Mouse (Mus musculus) myocyte (in vitro differentiated cells): ENCODE measurements around the gene Cd72. TPM values are rescaled to one million over a fixed set of nuclear protein-coding genes. Genes with fewer than 3 reads are reported as not detected.

ENCODE experiments used
- H3K27me3 ChIP-seq: one replicate; pipeline ENCODE4 v1.6.1; 2011; ENCODE audit not compliant: control insufficient read depth, insufficient read depth, insufficient read length
- H3K36me3 ChIP-seq: one replicate; pipeline ENCODE4 v1.6.1; 2011; ENCODE audit not compliant: control insufficient read depth, insufficient read depth
- H3K4me2 ChIP-seq: one replicate; pipeline ENCODE4 v1.6.1; 2011; ENCODE audit warnings: low read depth, control low read depth
- H3K4me3 ChIP-seq: one replicate; pipeline ENCODE4 v1.5.1; 2011; ENCODE audit warnings: mild to moderate bottlenecking, control low read depth, moderate library complexity
- H3K79me2 ChIP-seq: one replicate; pipeline ENCODE4 v1.6.1; 2011; ENCODE audit not compliant: control insufficient read depth, insufficient read depth
- H3ac ChIP-seq: one replicate; pipeline ENCODE4 v1.6.1; 2011; ENCODE audit not compliant: control insufficient read depth, insufficient read length
- CEBPB ChIP-seq: IDR thresholded peaks from 2 replicates; pipeline ENCODE4 v1.6.1; 2011; ENCODE audit warnings: mild to moderate bottlenecking, moderate library complexity; ENCODE audit not compliant: poor library complexity, insufficient read depth, severe bottlenecking
- E2F4 ChIP-seq: IDR thresholded peaks from one replicate; pipeline ENCODE4 v1.6.1; 2011; ENCODE audit warnings: mild to moderate bottlenecking, control low read depth, moderate library complexity; ENCODE audit not compliant: insufficient read depth
- MAX ChIP-seq: IDR thresholded peaks from one replicate; pipeline ENCODE4 v1.6.1; 2011; ENCODE audit warnings: low read depth, mild to moderate bottlenecking, control low read depth
- MYOD1 ChIP-seq, 3 experiments: IDR thresholded peaks; one replicate each; pipeline ENCODE4 v1.6.1; 2011; ENCODE audit warnings: control low read depth in 2 of 3, low read depth in 2 of 3, mild to moderate bottlenecking in 2 of 3, moderate library complexity in 1 of 3; ENCODE audit not compliant: insufficient read length in 2 of 3, control insufficient read depth in 1 of 3
- MYOG ChIP-seq, 3 experiments: IDR thresholded peaks; one replicate each; pipeline ENCODE4 v1.6.1; 2011; ENCODE audit warnings: control low read depth in 2 of 3, low read depth in 2 of 3, mild to moderate bottlenecking in 2 of 3; ENCODE audit not compliant: insufficient read length in 2 of 3, control insufficient read depth in 1 of 3, insufficient read depth in 1 of 3
- POLR2A ChIP-seq: IDR thresholded peaks from one replicate; pipeline ENCODE4 v1.6.1; 2011; ENCODE audit warnings: low read depth, mild to moderate bottlenecking, control low read depth, moderate library complexity; ENCODE audit not compliant: insufficient read length
- POLR2AphosphoS2 ChIP-seq: IDR thresholded peaks from one replicate; pipeline ENCODE4 v1.6.1; 2011; ENCODE audit warnings: low read depth, control low read depth; ENCODE audit not compliant: insufficient read length
- REST ChIP-seq: IDR thresholded peaks from one replicate; pipeline ENCODE4 v1.6.1; 2011; ENCODE audit warnings: mild to moderate bottlenecking, control low read depth, moderate library complexity; ENCODE audit not compliant: insufficient read depth, insufficient read length
- SRF ChIP-seq: IDR thresholded peaks from one replicate; pipeline ENCODE4 v1.6.1; 2011; ENCODE audit warnings: low read depth; ENCODE audit not compliant: control insufficient read depth, insufficient read length
- TCF12 ChIP-seq: IDR thresholded peaks from one replicate; pipeline ENCODE4 v1.6.1; 2011; ENCODE audit warnings: mild to moderate bottlenecking, control low read depth; ENCODE audit not compliant: poor library complexity, insufficient read depth, severe bottlenecking
- TCF3 ChIP-seq: IDR thresholded peaks from one replicate; pipeline ENCODE4 v1.6.1; 2011; ENCODE audit warnings: low read depth, control low read depth; ENCODE audit not compliant: insufficient read length
- USF1 ChIP-seq: IDR thresholded peaks from one replicate; pipeline ENCODE4 v1.6.1; 2011; ENCODE audit warnings: low read depth, mild to moderate bottlenecking, control low read depth, moderate library complexity
- polyA plus RNA-seq: library from polyadenylated mRNA; unstranded; fragments of >200 nt; fragmentation: generic; extraction: Trizol; gene quantifications from one replicate; pipeline ENCODE4 v1.2.1, GENCODE M21; 2012; ENCODE audit warnings: missing spikeins

The Cd72 gene
- polyA plus RNA-seq, 1 experiment, result 0.74 TPM

- Histone ChIP-seq H3K27me3 (no peaks in the 10 kb centered on the region), H3K4me3 (no peak overlapping the region), H3K36me3 (no peaks in the 10 kb centered on the region), H3K4me2 (peak overlapping the region; percentile 25), H3K79me2 (no peaks in the 10 kb centered on the region), H3ac (no peak overlapping the region)
- TF ChIP-seq TCF12 (no peak), MYOD1 (IDR thresholded peaks at IDR 0.05; ENCODE audit: control insufficient read depth in 1 of 3, insufficient read length in 2 of 3, low read depth in 2 of 3) (no peak), POLR2A (no peak)
These were observed 34.1 kb downstream of the Cd72 start for GRCm38 (mm10) chr4:43420305-43420704.

GRCm38 (mm10) chr4:43419801-43420281 is 34.6 kb downstream of the Cd72 start:
- Histone ChIP-seq H3K27me3 (no peaks in the 10 kb centered on the region), H3K4me2 (peak overlapping the region; percentile 25), H3ac (no peak overlapping the region), H3K79me2 (no peaks in the 10 kb centered on the region), H3K36me3 (no peaks in the 10 kb centered on the region), H3K4me3 (no peak overlapping the region)
- TF ChIP-seq E2F4, result no peak
- no peak for TF ChIP-seq POLR2AphosphoS2
- TF ChIP-seq USF1, result no peak
- TF ChIP-seq POLR2A, result no peak
- TF ChIP-seq MAX, result no peak
- no peak for TF ChIP-seq TCF3
- TF ChIP-seq MYOD1 (IDR thresholded peaks at IDR 0.05; ENCODE audit: control insufficient read depth in 1 of 3, insufficient read length in 2 of 3, low read depth in 2 of 3), result no peak
- TF ChIP-seq MYOG (IDR thresholded peaks at IDR 0.05; ENCODE audit: control insufficient read depth in 1 of 3, insufficient read depth in 1 of 3, insufficient read length in 2 of 3, low read depth in 2 of 3), result no peak
- no peak for TF ChIP-seq CEBPB
- TF ChIP-seq SRF, result no peak
- no peak for TF ChIP-seq REST
- no peak for TF ChIP-seq TCF12

GRCm38 (mm10) chr4:43418973-43419656 is 35.3 kb downstream of the Cd72 start:
- TF ChIP-seq POLR2A, result no peak
- no peak for TF ChIP-seq SRF
- no peak for TF ChIP-seq E2F4
- Histone ChIP-seq H3K4me3 (no peak overlapping the region), H3K79me2 (no peaks in the 10 kb centered on the region), H3K36me3 (no peaks in the 10 kb centered on the region), H3ac (no peak overlapping the region), H3K27me3 (no peaks in the 10 kb centered on the region), H3K4me2 (no peak overlapping the region)

GRCm38 (mm10) chr4:43418450-43418849 is 36.0 kb downstream of the Cd72 start:
- Histone ChIP-seq H3K36me3 (no peaks in the 10 kb centered on the region), H3K4me2 (no peak overlapping the region), H3K4me3 (no peak overlapping the region), H3K79me2 (no peaks in the 10 kb centered on the region), H3ac (no peak overlapping the region), H3K27me3 (no peaks in the 10 kb centered on the region)
- no peak for TF ChIP-seq SRF
- no peak for TF ChIP-seq REST
- TF ChIP-seq E2F4, result no peak
- TF ChIP-seq MYOG (IDR thresholded peaks at IDR 0.05; ENCODE audit: control insufficient read depth in 1 of 3, insufficient read depth in 1 of 3, insufficient read length in 2 of 3, low read depth in 2 of 3), result no peak
- no peak for TF ChIP-seq TCF3
- TF ChIP-seq POLR2AphosphoS2, result no peak
- TF ChIP-seq TCF12, result no peak
- TF ChIP-seq MYOD1 (IDR thresholded peaks at IDR 0.05; ENCODE audit: control insufficient read depth in 1 of 3, insufficient read length in 2 of 3, low read depth in 2 of 3), result no peak
- TF ChIP-seq CEBPB, result no peak
- TF ChIP-seq MAX, result no peak
- no peak for TF ChIP-seq POLR2A
- TF ChIP-seq USF1, result no peak

- TF ChIP-seq MYOD1 (IDR thresholded peaks at IDR 0.05; ENCODE audit: control insufficient read depth in 1 of 3, insufficient read length in 2 of 3, low read depth in 2 of 3) (no peak), CEBPB (no peak), TCF3 (no peak), E2F4 (no peak), SRF (no peak), POLR2A (no peak)
- Histone ChIP-seq H3K36me3 (no peaks in the 10 kb centered on the region), H3ac (no peak overlapping the region), H3K4me2 (no peak overlapping the region), H3K4me3 (no peak overlapping the region), H3K79me2 (no peaks in the 10 kb centered on the region), H3K27me3 (no peaks in the 10 kb centered on the region)
These were observed 37.0 kb downstream of the Cd72 start for GRCm38 (mm10) chr4:43417269-43418062.
